Mouse (Mus musculus): ENCODE measurements at regions not wholly inside any gene's neighbourhood (a gene's known extent, or its start where the extent isn't known, plus 50 kb on each side); places are given as distances from the start of the nearest gene placed in this dataset.

DNA sequence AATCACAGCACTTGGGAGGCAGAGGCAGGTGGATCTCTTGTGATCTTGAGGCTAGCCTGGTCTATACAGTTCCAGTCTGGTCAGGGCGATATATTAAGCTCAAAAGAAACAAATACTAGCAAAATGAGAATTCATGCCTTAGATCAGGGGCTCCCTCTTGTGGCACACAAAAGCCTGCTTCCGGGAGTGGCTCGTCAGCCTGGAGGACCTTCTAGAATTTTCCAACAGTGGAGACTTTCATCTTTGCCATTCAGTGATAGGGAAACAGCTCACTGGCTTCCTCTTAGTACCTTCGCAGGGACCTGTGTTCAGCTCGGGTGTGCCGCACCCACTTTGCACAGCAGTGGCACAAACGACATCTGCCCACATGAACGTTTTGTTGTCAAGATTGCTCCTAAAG, 217.5 kb upstream of the Klf14 start:
- no peaks in the 10 kb centered on the region for H3K27me3 ChIP-seq (replicated peaks)
- no peak for ATAC-seq (ENCODE audit: insufficient read depth, low FRiP score, low read depth)
- WGBS: 73% methylated on average over 8 of the region's 8 CpGs

DNA sequence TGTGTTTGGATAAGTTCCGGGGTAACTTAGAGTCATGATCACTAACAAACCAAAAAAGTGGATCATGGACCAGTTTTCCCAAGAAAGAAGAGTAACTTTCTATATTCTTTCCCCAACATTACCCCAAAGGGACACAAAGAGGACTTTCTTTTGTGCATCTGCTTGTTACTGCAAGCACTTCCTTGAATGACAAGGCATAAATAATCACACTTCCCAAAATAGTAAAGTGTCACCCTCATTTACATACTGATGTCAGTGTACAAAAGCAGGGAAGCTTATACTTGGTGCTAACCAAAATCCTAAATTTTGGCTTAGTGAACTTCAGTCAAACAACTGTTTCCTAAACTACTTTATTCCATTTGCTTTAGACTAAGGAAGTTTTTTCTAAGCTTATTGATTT, 218.0 kb upstream of the Klf14 start:
- Histone ChIP-seq H3K27ac (no peak overlapping the region), H3K27me3 (replicated peaks) (no peaks in the 10 kb centered on the region), H3K9ac (no peak overlapping the region), H3K9me3 (no peaks in the 10 kb centered on the region), H3K4me3 (replicated peaks) (no peak overlapping the region), H3K4me1 (no peaks in the 10 kb centered on the region), H3K4me2 (no peak overlapping the region), H3K36me3 (no peaks in the 10 kb centered on the region)
- 74% methylated on average over 1 of the region's 1 CpGs for WGBS
- no peak for ATAC-seq (ENCODE audit: insufficient read depth, low FRiP score, low read depth)

More for the DNA sequence above, 217.5 kb upstream of the Klf14 start:
- no peak overlapping the region for H3K4me3 ChIP-seq (replicated peaks)
- no peaks in the 10 kb centered on the region for H3K9me3 ChIP-seq
- no peak overlapping the region for H3K9ac ChIP-seq
- H3K4me2 ChIP-seq: no peak overlapping the region
- no peaks in the 10 kb centered on the region for H3K36me3 ChIP-seq
- H3K27ac ChIP-seq: no peak overlapping the region
- no peaks in the 10 kb centered on the region for H3K4me1 ChIP-seq

DNA sequence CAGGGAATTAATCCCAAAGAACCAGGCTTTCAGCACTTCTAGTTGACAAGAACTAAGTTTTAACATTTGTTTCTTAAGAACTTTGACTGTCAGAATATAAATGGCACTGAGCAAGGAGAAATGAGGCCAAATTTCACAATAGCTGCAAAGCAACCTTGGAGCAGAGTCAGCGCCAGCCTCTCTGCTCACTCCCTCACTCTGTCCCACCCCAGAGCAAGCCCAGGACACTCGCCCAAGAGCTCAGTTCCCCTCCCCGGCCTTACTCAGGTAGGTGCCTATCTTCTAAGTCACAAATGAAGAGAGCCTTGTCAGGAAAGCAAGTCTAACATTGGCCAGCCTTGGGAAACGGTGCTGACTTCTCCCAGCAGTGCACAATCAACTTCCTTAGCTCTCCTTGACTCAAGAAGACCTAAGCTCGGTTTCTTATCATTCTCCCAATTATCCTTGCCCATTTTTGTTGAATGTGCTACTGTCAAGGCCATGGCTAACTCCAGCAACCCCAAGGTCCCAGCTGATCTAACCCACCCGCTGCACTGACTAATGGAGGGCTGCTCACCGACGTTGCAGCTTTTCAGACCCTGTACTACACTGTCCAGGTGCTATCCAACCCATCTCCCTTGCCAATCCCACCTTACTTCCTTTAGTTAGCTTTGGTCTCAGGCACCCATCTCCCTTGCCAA, 219.5 kb upstream of the Klf14 start:
- Histone ChIP-seq H3K9ac (no peak overlapping the region), H3K9me3 (no peaks in the 10 kb centered on the region), H3K4me1 (no peaks in the 10 kb centered on the region), H3K4me3 (replicated peaks) (no peak overlapping the region), H3K4me2 (no peak overlapping the region), H3K27ac (no peak overlapping the region), H3K27me3 (replicated peaks) (no peaks in the 10 kb centered on the region), H3K36me3 (no peaks in the 10 kb centered on the region)
- WGBS: 76% methylated on average over 8 of the region's 8 CpGs
- no peak for ATAC-seq (ENCODE audit: insufficient read depth, low FRiP score, low read depth)

DNA sequence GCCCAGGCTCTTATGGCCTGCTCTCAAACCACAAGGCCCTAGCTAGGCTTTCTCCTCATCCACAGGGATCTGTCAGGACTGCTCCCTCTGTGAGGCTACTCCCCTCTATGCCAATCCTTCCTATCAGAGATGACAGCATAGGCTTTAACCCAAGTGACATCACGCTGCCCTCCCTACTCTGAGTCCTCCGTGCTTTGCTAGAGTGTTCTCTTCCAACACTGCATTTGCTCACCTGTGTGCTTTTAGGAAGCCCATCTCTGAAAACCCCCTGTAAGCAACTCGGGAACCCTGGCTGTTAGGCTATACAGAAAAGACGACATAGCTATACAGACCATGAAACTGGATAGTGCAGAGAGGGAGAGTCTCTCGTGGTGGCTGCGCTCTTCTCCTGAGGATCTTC, 216.3 kb upstream of the Mkln1 start:
- no peak overlapping the region for H3K4me3 ChIP-seq (replicated peaks)
- no peaks in the 10 kb centered on the region for H3K4me1 ChIP-seq
- ATAC-seq (ENCODE audit: insufficient read depth, low FRiP score, low read depth): no peak
- no peaks in the 10 kb centered on the region for H3K27me3 ChIP-seq (replicated peaks)
- H3K4me2 ChIP-seq: no peak overlapping the region
- H3K27ac ChIP-seq: no peak overlapping the region
- H3K9me3 ChIP-seq: no peaks in the 10 kb centered on the region
- H3K36me3 ChIP-seq: no peaks in the 10 kb centered on the region
- H3K9ac ChIP-seq: no peak overlapping the region
- WGBS: 77% methylated on average over 6 of the region's 6 CpGs

DNA sequence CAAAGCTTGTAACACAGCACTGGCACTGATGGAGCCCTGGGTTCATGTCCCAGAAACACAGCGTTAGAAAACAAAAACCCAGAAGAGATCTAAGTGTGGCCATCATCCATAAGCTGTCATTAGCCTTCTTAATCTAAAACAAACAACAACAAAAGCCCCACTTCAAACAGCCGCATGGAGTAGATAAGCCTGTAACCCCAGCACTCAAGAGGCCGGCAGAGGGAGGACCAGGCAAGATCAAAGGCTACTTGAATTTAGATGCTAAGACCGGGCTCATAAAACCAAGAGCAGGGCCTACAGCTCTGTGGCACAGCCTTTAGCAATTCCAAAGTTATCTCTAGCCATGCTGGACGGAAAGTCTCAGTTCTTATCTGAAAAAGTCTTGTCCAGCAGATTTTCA, 215.4 kb upstream of the Mkln1 start:
- H3K9ac ChIP-seq: no peak overlapping the region
- H3K27me3 ChIP-seq (replicated peaks): no peaks in the 10 kb centered on the region
- ATAC-seq (ENCODE audit: insufficient read depth, low FRiP score, low read depth): no peak; the same call in 1 of the 2 replicates
- H3K4me2 ChIP-seq: no peak overlapping the region
- H3K27ac ChIP-seq: no peak overlapping the region
- no peaks in the 10 kb centered on the region for H3K4me1 ChIP-seq
- 24% methylated on average over 5 of the region's 5 CpGs for WGBS
- H3K4me3 ChIP-seq (replicated peaks): no peak overlapping the region
- no peaks in the 10 kb centered on the region for H3K36me3 ChIP-seq
- no peaks in the 10 kb centered on the region for H3K9me3 ChIP-seq

DNA sequence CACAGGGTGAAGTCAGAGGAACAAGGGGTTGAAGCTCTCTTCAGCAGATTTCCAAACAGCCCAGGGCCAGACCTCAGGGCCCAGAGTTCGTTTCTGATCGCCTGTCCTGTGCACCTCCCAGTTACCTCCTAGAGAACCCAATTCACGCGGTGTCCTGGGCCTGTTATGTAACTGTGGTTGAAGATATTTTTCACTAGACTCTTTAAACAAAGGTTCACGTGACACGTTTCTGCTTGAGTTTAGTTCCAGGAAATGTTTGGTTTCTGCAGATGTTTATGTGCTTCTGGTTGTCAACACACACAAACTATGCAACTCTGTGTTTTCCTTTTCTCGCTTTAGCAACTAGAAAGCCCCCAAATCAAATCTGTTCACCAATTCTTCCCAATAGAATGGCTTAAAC, 214.0 kb upstream of the Mkln1 start:
- Histone ChIP-seq H3K27me3 (replicated peaks) (no peaks in the 10 kb centered on the region), H3K36me3 (no peaks in the 10 kb centered on the region), H3K27ac (no peak overlapping the region), H3K9ac (no peak overlapping the region), H3K4me3 (replicated peaks) (no peak overlapping the region), H3K4me1 (no peaks in the 10 kb centered on the region), H3K4me2 (no peak overlapping the region), H3K9me3 (no peaks in the 10 kb centered on the region)
- ATAC-seq (ENCODE audit: insufficient read depth, low FRiP score, low read depth): no peak
- 74% methylated on average over 7 of the region's 7 CpGs for WGBS

DNA sequence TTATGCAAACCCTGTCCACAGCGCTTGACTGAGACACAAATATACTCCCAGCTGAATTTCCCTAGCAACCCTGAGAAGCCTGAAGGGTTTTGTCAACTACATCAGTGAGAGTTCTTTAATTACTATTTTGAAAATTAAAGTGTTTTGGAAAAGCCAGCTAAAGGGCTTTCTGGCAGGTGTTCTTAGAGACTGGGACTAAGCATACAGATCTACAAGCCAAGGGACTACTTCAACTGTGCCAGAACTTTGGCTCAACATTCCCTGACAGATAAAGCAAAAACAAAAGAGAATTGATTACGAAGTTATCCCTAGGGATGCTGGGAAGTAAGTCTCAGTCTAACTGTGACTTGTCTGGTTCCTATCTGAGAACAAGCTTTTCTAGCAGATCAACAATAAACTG, 213.4 kb upstream of the Mkln1 start:
- no peaks in the 10 kb centered on the region for H3K36me3 ChIP-seq
- H3K4me3 ChIP-seq (replicated peaks): no peak overlapping the region
- H3K9ac ChIP-seq: no peak overlapping the region
- H3K9me3 ChIP-seq: no peaks in the 10 kb centered on the region
- H3K4me2 ChIP-seq: no peak overlapping the region
- H3K27ac ChIP-seq: no peak overlapping the region
- no peak for ATAC-seq (ENCODE audit: insufficient read depth, low FRiP score, low read depth)
- no peaks in the 10 kb centered on the region for H3K4me1 ChIP-seq
- 84% methylated on average over 2 of the region's 2 CpGs for WGBS
- H3K27me3 ChIP-seq (replicated peaks): no peaks in the 10 kb centered on the region

DNA sequence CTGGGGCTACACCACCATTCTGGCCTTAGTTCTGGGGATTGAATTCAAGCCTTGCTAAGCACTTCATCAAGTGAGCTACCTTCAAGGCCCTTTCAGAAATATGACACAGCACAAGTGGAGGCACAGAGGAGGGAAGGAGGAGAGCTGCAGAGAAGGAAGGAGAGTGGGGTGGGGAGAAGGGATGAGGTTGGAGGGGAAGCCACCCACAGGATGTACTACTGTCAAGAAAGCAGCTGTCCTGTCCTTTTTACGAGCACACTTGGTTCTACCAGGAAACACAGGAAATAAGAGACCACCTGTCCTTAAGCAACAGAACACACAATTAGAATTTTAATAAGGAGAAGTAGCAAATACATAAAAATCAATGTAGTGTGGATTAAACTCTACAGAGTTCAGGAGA, 210.5 kb upstream of the Mkln1 start:
- WGBS: 63% methylated on average over 1 of the region's 1 CpGs
- no peaks in the 10 kb centered on the region for H3K9me3 ChIP-seq
- H3K4me2 ChIP-seq: no peak overlapping the region
- H3K9ac ChIP-seq: no peak overlapping the region
- H3K27me3 ChIP-seq (replicated peaks): no peaks in the 10 kb centered on the region
- H3K4me1 ChIP-seq: no peaks in the 10 kb centered on the region
- H3K27ac ChIP-seq: no peak overlapping the region
- no peak for ATAC-seq (ENCODE audit: insufficient read depth, low FRiP score, low read depth)
- H3K4me3 ChIP-seq (replicated peaks): no peak overlapping the region
- H3K36me3 ChIP-seq: no peaks in the 10 kb centered on the region

DNA sequence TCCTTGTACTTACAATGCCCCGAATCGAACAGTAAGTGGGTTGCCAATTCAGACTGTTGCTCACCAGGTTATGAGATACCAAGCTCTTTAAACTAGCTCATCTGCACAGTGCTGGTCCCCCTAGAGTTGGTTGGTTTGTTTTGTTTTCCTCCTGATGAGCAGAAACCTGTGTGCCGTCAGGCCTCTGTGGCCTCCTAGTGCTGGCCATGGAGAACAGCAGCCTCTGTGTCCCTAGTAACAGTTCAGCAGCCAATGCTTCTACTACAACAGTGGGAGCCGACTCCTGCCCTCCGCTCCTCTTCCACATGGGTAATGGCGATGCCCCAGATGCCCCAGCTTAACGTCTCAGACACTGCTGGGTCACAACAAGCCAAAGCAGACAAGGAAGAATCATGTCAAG, 209.5 kb upstream of the Mkln1 start:
- Histone ChIP-seq H3K36me3 (no peaks in the 10 kb centered on the region), H3K4me3 (replicated peaks) (no peak overlapping the region), H3K27me3 (replicated peaks) (no peaks in the 10 kb centered on the region), H3K4me2 (no peak overlapping the region), H3K4me1 (no peaks in the 10 kb centered on the region), H3K9ac (no peak overlapping the region), H3K9me3 (no peaks in the 10 kb centered on the region), H3K27ac (no peak overlapping the region)
- 57% methylated on average over 7 of the region's 7 CpGs for WGBS
- ATAC-seq (ENCODE audit: insufficient read depth, low FRiP score, low read depth): peak; percentile 47; the same call in 1 of the 2 replicates

DNA sequence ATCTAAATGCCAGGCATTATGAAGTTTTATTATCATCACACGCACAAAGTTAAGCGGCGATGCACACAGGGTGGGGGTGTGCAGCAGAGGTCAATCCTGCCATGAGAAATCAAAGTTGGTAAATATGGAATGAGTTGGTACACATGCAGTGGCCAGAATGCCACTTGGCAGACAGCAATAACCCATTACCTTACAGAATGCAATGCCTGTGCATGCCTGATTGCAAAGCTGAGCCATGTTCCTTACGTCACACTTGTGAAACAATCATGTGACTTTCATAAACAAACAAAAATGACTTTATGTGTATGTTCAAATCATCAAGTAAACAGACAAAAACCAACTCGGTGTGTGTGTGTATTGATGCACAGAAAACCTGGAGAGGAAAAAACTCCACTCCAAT, 208.5 kb upstream of the Mkln1 start:
- WGBS: 61% methylated on average over 5 of the region's 5 CpGs
- ATAC-seq (ENCODE audit: insufficient read depth, low FRiP score, low read depth): no peak
- H3K9ac ChIP-seq: no peak overlapping the region
- H3K27ac ChIP-seq: no peak overlapping the region
- no peaks in the 10 kb centered on the region for H3K4me1 ChIP-seq
- H3K36me3 ChIP-seq: no peaks in the 10 kb centered on the region
- no peak overlapping the region for H3K4me2 ChIP-seq
- H3K4me3 ChIP-seq (replicated peaks): no peak overlapping the region
- no peaks in the 10 kb centered on the region for H3K27me3 ChIP-seq (replicated peaks)
- H3K9me3 ChIP-seq: no peaks in the 10 kb centered on the region

DNA sequence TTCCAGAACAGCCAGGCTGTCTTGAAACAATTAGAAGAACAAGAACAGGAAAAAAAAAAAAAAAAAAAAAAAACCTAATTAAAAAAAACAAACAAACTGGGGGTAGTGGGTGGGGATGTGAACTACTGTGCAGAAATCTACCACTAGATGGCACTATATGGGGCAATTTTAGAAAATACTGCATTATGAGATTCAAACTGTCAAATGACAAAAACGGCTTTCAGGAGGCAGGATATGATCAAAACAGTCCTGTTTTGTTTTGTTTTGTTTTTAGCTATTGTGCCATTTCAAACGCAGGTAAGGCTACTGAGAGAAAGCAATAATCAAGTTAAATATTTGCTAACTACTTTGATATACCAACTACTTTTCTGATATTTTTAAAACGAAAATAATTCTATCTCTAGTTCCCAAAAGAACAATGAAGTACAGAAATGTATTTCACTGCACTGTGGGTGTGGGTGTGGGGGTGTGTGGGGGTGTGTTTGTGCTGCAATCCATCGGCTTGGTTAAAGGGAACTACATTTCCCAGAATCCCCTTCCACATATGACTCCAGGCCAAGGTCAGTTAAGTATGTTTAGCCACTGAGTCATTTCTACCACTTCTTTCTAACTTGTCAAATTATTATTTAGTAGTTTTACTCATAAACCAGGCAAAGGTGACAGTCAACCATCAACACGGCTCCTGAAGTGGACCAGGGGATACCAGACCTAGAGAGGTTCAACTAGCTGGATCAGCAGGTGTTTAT, 207.7 kb upstream of the Mkln1 start:
- 42% methylated on average over 5 of the region's 5 CpGs for WGBS
- Histone ChIP-seq H3K27me3 (replicated peaks) (no peaks in the 10 kb centered on the region), H3K4me1 (no peaks in the 10 kb centered on the region), H3K4me3 (replicated peaks) (no peak overlapping the region), H3K27ac (no peak overlapping the region), H3K9me3 (no peaks in the 10 kb centered on the region), H3K36me3 (no peaks in the 10 kb centered on the region), H3K4me2 (no peak overlapping the region), H3K9ac (no peak overlapping the region)
- ATAC-seq (ENCODE audit: insufficient read depth, low FRiP score, low read depth): no peak

DNA sequence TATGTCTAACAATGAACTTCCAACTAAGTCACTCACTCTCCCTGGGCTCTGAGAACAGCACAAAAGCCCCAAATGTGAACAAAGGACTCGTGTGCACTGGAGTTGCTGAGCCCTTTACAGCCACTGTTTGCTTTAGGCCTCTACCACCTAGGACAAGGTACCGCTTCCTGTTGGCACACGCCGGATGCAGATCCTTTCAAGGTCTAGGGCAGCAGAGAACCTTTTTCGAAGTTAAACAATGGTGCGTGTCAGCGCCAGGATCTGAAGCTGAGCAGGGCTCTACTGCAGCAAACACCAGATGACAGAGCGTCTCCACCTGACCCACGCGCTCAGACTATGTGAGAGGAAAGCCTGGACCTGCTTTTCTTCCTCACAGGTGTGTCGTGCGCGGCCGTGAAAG, 207.0 kb upstream of the Mkln1 start:
- no peaks in the 10 kb centered on the region for H3K4me1 ChIP-seq
- H3K9me3 ChIP-seq: no peaks in the 10 kb centered on the region
- 65% methylated on average over 14 of the region's 14 CpGs for WGBS
- no peak overlapping the region for H3K9ac ChIP-seq
- no peak overlapping the region for H3K4me3 ChIP-seq (replicated peaks)
- no peaks in the 10 kb centered on the region for H3K36me3 ChIP-seq
- no peaks in the 10 kb centered on the region for H3K27me3 ChIP-seq (replicated peaks)
- H3K4me2 ChIP-seq: no peak overlapping the region
- ATAC-seq (ENCODE audit: insufficient read depth, low FRiP score, low read depth): peak; percentile 48; the same call in 1 of the 2 replicates
- H3K27ac ChIP-seq: no peak overlapping the region
